Mouse (Mus musculus) stomach, embryonic 14.5 days (tissue): Measurements from ENCODE around the gene Pid1. TPM values are rescaled to one million over a fixed set of nuclear protein-coding genes. Genes with fewer than 3 reads are reported as not detected.

ENCODE experiments used
- ATAC-seq: fragments of 200-750 bp; cut with Nextera tagmentation; 2 replicates; pipeline ENCODE4 v1.8.0; 2017; ENCODE audit warnings: low read depth, moderate TSS enrichment; ENCODE audit not compliant: insufficient number of reproducible peaks, insufficient read depth, low FRiP score
- H3K27ac ChIP-seq: fragments of 300-500 bp; sonication (generic); 2 replicates; pipeline ENCODE4 v1.5.1; 2014; ENCODE audit warnings: mild to moderate bottlenecking, low read length, moderate library complexity, mixed read lengths
- H3K27me3 ChIP-seq: fragments of 300-500 bp; sonication (generic); 2 replicates; pipeline ENCODE4 v1.6.1; 2014; ENCODE audit warnings: low read length, control low read depth, mixed read lengths; ENCODE audit not compliant: control insufficient read depth, insufficient read depth
- H3K36me3 ChIP-seq: fragments of 300-500 bp; sonication (generic); 2 replicates; pipeline ENCODE4 v1.6.1; 2014; ENCODE audit warnings: mild to moderate bottlenecking, control low read depth, low read length, moderate library complexity, mixed read lengths; ENCODE audit not compliant: control insufficient read depth, insufficient read depth
- H3K4me1 ChIP-seq: fragments of 300-500 bp; sonication (generic); 2 replicates; pipeline ENCODE4 v1.6.1; 2014; ENCODE audit warnings: low read length, control low read depth, mixed read lengths; ENCODE audit not compliant: control insufficient read depth, insufficient read depth
- H3K4me2 ChIP-seq: fragments of 300-500 bp; sonication (generic); replicated peaks from 2 replicates; pipeline ENCODE4 v1.6.1; 2014; ENCODE audit warnings: low read depth, low read length, control low read depth
- H3K4me3 ChIP-seq: fragments of 300-500 bp; sonication (generic); 2 replicates; pipeline ENCODE4 v1.5.1; 2014; ENCODE audit warnings: low read depth, low read length, control low read depth
- H3K9ac ChIP-seq: fragments of 300-500 bp; sonication (generic); replicated peaks from 2 replicates; pipeline ENCODE4 v1.6.1; 2014; ENCODE audit warnings: low read depth, mild to moderate bottlenecking, control low read depth, low read length, moderate library complexity, mixed read lengths
- H3K9me3 ChIP-seq: fragments of 300-500 bp; sonication (generic); 2 replicates; pipeline ENCODE4 v1.6.1; 2016; ENCODE audit warnings: low read depth, low read length, control low read depth; ENCODE audit not compliant: control insufficient read depth
- WGBS: fragments of 180-500 bp; shearing (Covaris S2); extraction: QIAGEN DNeasy Blood & Tissue Kit; methylation state at CpG from one replicate; pipeline ENCODE4 v1.1.7; 2014; 5-methylcytosine and 5-hydroxymethylcytosine counted together
- polyA plus RNA-seq: library from polyadenylated mRNA; unstranded; fragments of >200 nt; fragmentation: Nextera tagmentation; extraction: Ambion mirVana; gene quantifications from 2 replicates; pipeline ENCODE4 v1.2.1, GENCODE M21; 2014

The Pid1 gene
- polyA plus RNA-seq, 1 experiment from 2014 or later = 16.7 TPM

- Histone ChIP-seq H3K27ac (no peak overlapping the region), H3K4me2 (no peak overlapping the region), H3K4me1 (no peaks in the 10 kb centered on the region), H3K36me3 (no peaks in the 10 kb centered on the region), H3K27me3 (no peaks in the 10 kb centered on the region), H3K9ac (no peak overlapping the region), H3K9me3 (no peaks in the 10 kb centered on the region), H3K4me3 (no peak overlapping the region)
- ATAC-seq = no peak
- WGBS = 86% methylated on average over 1 of the region's 1 CpGs
These were observed 277.5 kb downstream of the Pid1 start for GRCm38 (mm10) chr1:84086486-84086885.

- no peaks in the 10 kb centered on the region for H3K27me3 ChIP-seq
- H3K27ac ChIP-seq = no peak overlapping the region
- H3K4me3 ChIP-seq = no peak overlapping the region
- no peak overlapping the region for H3K9ac ChIP-seq
- no peak for ATAC-seq
- H3K4me2 ChIP-seq = no peak overlapping the region
- WGBS = 93% methylated on average over 3 of the region's 3 CpGs
- H3K9me3 ChIP-seq = no peaks in the 10 kb centered on the region
- H3K36me3 ChIP-seq = no peaks in the 10 kb centered on the region
- no peaks in the 10 kb centered on the region for H3K4me1 ChIP-seq
These were observed 278.6 kb downstream of the Pid1 start for GRCm38 (mm10) chr1:84085361-84085760.

GRCm38 (mm10) chr1:84079566-84079965 is 284.4 kb downstream of the Pid1 start:
- no peak overlapping the region for H3K27ac ChIP-seq

GRCm38 (mm10) chr1:84077023-84077422 is 287.0 kb downstream of the Pid1 start:
- no peak for ATAC-seq
- Histone ChIP-seq H3K9ac (no peak overlapping the region), H3K4me1 (no peaks in the 10 kb centered on the region), H3K27me3 (no peaks in the 10 kb centered on the region), H3K36me3 (no peaks in the 10 kb centered on the region), H3K4me3 (no peak overlapping the region), H3K27ac (no peak overlapping the region), H3K9me3 (no peaks in the 10 kb centered on the region), H3K4me2 (no peak overlapping the region)
- 31% methylated on average over 1 of the region's 1 CpGs for WGBS

More at GRCm38 (mm10) chr1:84079566-84079965, 284.4 kb downstream of the Pid1 start:
- no peaks in the 10 kb centered on the region for H3K9me3 ChIP-seq
- ATAC-seq = no peak
- H3K4me1 ChIP-seq = no peaks in the 10 kb centered on the region
- no peaks in the 10 kb centered on the region for H3K27me3 ChIP-seq
- H3K4me3 ChIP-seq = no peak overlapping the region
- no peak overlapping the region for H3K4me2 ChIP-seq
- WGBS = 68% methylated on average over 8 of the region's 8 CpGs
- H3K9ac ChIP-seq = no peak overlapping the region
- no peaks in the 10 kb centered on the region for H3K36me3 ChIP-seq

- Histone ChIP-seq H3K9me3 (no peaks in the 10 kb centered on the region), H3K27ac (no peak overlapping the region), H3K4me3 (no peak overlapping the region), H3K27me3 (no peaks in the 10 kb centered on the region), H3K36me3 (no peaks in the 10 kb centered on the region), H3K9ac (no peak overlapping the region), H3K4me1 (no peaks in the 10 kb centered on the region), H3K4me2 (no peak overlapping the region)
- 74% methylated on average over 5 of the region's 5 CpGs for WGBS
- no peak for ATAC-seq
These were observed 306.9 kb downstream of the Pid1 start for GRCm38 (mm10) chr1:84056884-84057630.

- no peak overlapping the region for H3K27ac ChIP-seq
- no peaks in the 10 kb centered on the region for H3K27me3 ChIP-seq
- H3K4me3 ChIP-seq = no peak overlapping the region
- no peak overlapping the region for H3K4me2 ChIP-seq
- no peak for ATAC-seq
- H3K36me3 ChIP-seq = no peaks in the 10 kb centered on the region
- no peaks in the 10 kb centered on the region for H3K9me3 ChIP-seq
- H3K4me1 ChIP-seq = no peaks in the 10 kb centered on the region
- 76% methylated on average over 1 of the region's 1 CpGs for WGBS
- H3K9ac ChIP-seq = no peak overlapping the region
These were observed 307.7 kb downstream of the Pid1 start for GRCm38 (mm10) chr1:84056306-84056705.

GRCm38 (mm10) chr1:84025746-84026145 is 338.2 kb downstream of the Pid1 start:
- Histone ChIP-seq H3K27me3 (no peaks in the 10 kb centered on the region), H3K4me2 (no peak overlapping the region), H3K9ac (no peak overlapping the region), H3K27ac (no peak overlapping the region), H3K36me3 (no peaks in the 10 kb centered on the region), H3K4me1 (no peaks in the 10 kb centered on the region), H3K4me3 (no peak overlapping the region), H3K9me3 (no peaks in the 10 kb centered on the region)
- 85% methylated on average over 1 of the region's 1 CpGs for WGBS
- ATAC-seq = no peak

- no peak for ATAC-seq
- no peak overlapping the region for H3K27ac ChIP-seq
- H3K27me3 ChIP-seq = no peaks in the 10 kb centered on the region
- no peak overlapping the region for H3K4me3 ChIP-seq
- H3K4me2 ChIP-seq = no peak overlapping the region
- H3K36me3 ChIP-seq = no peaks in the 10 kb centered on the region
- H3K4me1 ChIP-seq = no peaks in the 10 kb centered on the region
- WGBS = 75% methylated on average over 4 of the region's 4 CpGs
- H3K9me3 ChIP-seq = no peaks in the 10 kb centered on the region
- no peak overlapping the region for H3K9ac ChIP-seq
These were observed 351.1 kb downstream of the Pid1 start for GRCm38 (mm10) chr1:84012871-84013375.

- no peaks in the 10 kb centered on the region for H3K9me3 ChIP-seq
- no peak for ATAC-seq
- H3K9ac ChIP-seq = no peak overlapping the region
- H3K36me3 ChIP-seq = no peaks in the 10 kb centered on the region
- H3K4me2 ChIP-seq = no peak overlapping the region
- H3K27ac ChIP-seq = no peak overlapping the region
- H3K27me3 ChIP-seq = no peaks in the 10 kb centered on the region
- H3K4me1 ChIP-seq = no peaks in the 10 kb centered on the region
- no peak overlapping the region for H3K4me3 ChIP-seq
- WGBS = 84% methylated on average over 4 of the region's 4 CpGs
These were observed 361.4 kb downstream of the Pid1 start for GRCm38 (mm10) chr1:84002630-84003029.
